Mouse (Mus musculus) regulatory T cell (primary cell): ENCODE data around the gene Cdipt.

Experiments used
- in situ Hi-C: fragments of 300-600 bp; cut with MboI, MseI; formaldehyde crosslinking; loops from one replicate; pipeline ENCODE4 v1.15.1; 2025; ENCODE audit warnings: high pct_unique_total_duplicates

Cdipt gene

DNA sequence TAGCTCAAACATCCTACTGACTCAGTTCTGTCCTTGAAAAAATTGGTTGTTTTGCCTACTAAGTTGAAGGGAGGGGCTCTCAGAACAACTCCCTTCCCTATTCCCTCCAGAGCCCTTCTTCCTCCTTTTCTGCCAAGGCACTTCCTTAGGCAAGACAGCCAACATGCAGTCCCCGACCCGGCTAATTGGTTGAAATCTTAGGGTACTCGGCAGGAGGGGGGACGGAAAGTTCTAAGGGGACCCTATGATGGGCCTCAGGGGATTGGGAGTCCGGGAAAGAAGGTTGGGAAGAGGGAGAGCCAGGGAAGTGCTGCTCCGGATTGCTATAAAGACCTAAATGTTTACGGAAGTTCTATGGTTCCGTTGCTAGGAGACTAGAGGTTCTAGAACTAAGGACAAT lies 221 bp upstream of the Cdipt start:
- in situ Hi-C loops = no loop called here

DNA sequence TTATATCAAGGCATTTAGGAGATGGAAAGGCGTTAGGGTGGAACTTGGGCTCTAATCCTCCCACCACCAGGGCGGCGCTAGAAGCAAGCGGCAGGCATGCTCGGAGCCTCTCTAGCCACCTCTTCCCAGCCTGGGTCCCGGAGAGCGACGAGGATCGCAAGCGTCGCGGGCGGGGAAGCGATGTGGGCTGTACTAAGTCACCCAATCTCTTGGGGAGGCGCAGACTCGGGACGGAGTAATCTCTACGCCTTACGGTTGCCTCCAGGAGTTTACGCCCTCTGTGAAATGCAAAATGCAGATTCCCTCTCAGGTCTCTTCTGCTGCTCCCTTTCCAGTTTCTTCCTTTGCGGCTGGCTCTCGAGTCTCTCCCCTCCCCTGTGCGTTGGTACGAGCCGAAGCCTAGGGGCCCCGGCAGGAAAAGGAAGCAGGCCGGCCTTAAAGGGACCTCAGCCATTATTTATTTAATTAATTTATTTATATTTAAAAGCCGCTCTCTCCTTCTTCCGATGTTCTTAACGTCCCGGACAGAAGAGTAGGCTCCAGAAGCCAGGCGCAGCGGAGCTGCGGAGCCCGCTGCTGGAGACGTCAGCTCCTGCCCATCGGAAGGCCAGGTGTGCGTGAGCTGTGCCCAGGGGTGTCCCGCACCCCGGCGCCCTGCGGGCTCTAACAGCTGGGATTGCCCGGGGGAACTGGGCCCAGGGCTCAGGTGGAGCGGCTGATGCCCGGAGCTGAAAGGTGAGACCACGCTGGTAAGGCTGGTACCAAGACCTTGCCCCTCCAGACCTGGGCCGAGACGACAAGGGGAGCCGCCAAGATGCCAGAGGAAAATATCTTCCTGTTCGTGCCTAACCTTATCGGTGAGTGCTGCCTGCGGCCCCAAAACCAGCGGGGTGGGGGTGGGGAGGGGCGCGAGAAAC lies 494 bp downstream of the Cdipt start, which contains the start of gene Cdiptos:
Cdiptos (minus strand) TSS at position 149 of the 917 bp plus-strand sequence.
- in situ Hi-C loops = no loop called here

GRCm38 (mm10) chr7:126976878-126977459 lies 1.3 kb downstream of the Cdipt start:
- in situ Hi-C loops = no loop called here

GRCm38 (mm10) chr7:126978841-126979240 lies 3.1 kb downstream of the Cdipt start:
- in situ Hi-C loops = no loop called here

GRCm38 (mm10) chr7:126981601-126982000 lies 5.9 kb downstream of the Cdipt start:
- in situ Hi-C loops = no loop called here

DNA sequence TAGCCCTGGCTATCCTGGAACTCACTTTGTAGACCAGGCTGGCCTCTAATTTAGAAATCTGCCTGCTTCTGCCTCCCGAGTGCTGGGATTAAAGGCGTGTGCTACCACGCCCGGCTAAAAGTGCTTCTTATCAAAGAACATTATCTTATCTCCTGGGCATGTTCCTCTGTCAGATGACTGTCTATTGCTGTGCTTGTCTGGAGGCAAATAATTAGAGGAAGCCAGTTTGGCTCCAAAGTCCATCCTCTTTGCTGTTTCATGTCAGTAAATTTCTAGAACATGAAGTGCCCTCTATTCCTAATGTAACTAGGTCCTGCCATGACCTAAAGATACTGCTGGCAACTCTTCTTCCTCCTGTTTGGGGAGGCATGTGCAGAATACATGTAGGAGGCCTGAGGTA lies 6.3 kb downstream of the Cdipt start:
- in situ Hi-C loops = no loop called here

GRCm38 (mm10) chr7:126983113-126983512 lies 7.4 kb downstream of the Cdipt start:
- in situ Hi-C loops = no loop called here

DNA sequence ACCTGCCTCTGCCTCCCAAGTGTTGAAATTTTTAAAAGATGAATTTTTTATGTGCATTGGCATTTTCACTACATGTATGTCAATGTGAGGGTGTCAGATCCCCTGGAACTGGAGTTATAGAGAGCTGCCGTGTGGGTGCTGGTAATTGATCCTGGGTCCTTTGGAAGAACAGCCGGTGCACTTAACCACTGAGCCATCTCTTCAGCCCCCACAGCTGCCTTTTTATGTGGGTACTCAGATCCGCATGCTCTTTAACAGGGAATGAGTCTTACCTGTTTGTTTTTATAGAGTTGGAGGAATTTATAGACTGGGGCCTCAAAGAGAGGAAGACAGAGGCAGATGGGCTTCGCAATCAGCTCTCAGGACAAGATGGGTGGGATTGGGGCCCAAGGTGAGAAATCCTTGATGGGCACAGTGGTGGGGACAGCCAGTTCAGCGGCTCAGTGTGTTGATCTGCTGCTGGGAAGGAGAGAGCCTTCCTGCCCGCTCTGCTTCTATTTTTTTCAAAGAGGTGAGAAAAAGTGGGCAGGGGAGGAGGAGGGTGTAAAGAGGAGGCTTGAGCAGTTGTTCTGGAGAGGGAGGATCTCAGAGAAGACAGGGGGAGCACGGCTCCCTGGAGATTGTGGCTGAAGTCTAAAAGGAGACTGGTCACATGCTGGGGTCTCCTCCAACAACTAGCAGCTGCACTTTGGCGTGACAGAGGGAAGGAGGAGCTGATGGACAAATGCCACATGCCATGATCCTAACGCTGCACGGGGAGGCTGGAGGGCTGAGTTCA lies 9.1 kb downstream of the Cdipt start:
- in situ Hi-C loops = no loop called here

DNA sequence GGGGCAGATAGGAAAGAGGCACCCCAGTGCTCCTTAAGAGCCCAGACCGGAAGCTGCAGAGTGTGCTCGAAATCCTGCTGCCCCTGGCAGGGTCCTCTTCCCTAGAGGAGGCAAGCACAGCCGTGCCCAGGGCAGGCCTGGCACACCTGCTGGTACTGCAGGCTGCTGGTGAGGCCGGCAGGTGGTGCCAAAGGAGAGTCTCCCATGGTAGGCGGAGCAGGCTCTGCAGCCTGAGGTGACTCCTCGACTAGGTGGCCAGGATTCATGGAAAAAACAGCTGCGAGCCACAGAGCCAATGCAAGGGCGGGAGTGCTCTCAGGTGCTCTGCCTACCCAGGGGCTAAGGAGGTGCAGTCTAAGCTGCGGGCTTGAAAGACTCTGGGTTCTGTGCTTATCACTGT lies 10.6 kb downstream of the Cdipt start:
- in situ Hi-C loops = no loop called here

DNA sequence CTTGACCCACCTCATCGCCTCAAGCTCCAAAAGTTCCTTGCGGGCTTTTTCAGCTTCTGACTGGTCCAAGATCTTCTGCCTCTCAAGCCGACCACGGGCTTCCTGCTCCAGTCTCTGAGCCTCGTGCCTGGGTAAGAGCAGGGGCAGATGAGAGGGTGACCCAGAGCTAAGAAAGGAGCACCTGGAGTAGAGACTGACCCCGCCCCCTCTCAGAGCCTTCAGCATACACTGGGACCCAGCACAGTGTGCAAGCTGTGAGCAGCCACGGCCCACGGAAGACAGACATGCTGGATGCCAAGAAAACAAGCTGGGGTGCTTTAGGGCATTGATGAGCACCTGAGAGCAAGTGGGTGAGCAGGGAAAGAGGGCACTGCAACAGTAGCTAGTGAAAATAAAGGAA lies 13.1 kb downstream of the Cdipt start:
- in situ Hi-C loops = no loop called here

- in situ Hi-C loops = loop anchor here (5.0 kb wide), 1 partner anchor 56 kb away; no protein-coding TSS in a partner anchor
Measured at GRCm38 (mm10) chr7:126996449-126996848, 20.7 kb downstream of the Cdipt start.

- in situ Hi-C loops = loop anchor here (5.0 kb wide), 1 partner anchor 53 kb away; no protein-coding TSS in a partner anchor
Measured at GRCm38 (mm10) chr7:126999568-126999967, 23.9 kb downstream of the Cdipt start.

DNA sequence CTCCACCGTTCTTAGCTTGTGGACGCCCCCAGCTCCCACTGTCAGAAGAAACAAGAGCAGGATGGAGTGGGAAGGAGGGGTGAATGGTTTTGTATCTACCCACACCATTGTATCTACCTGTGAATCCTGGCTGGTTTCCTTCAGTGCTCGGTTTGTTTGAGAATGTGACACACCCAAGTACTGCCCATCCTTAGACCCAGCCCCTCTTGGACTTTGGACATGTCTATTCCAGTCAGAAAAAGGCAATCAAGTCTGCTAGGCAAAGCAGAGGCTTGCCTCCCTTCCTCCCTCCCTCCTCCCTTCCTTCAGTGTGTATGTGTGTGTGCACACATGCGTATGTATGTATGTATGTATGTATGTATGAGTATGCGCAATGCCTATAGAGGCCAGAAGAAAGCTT lies 27.9 kb downstream of the Cdipt start:
- in situ Hi-C loops = no loop called here

- in situ Hi-C loops = no loop called here
Measured at GRCm38 (mm10) chr7:127004122-127004875, 28.6 kb downstream of the Cdipt start.

- in situ Hi-C loops = no loop called here
Measured at GRCm38 (mm10) chr7:127007313-127008024, 31.8 kb downstream of the Cdipt start.

DNA sequence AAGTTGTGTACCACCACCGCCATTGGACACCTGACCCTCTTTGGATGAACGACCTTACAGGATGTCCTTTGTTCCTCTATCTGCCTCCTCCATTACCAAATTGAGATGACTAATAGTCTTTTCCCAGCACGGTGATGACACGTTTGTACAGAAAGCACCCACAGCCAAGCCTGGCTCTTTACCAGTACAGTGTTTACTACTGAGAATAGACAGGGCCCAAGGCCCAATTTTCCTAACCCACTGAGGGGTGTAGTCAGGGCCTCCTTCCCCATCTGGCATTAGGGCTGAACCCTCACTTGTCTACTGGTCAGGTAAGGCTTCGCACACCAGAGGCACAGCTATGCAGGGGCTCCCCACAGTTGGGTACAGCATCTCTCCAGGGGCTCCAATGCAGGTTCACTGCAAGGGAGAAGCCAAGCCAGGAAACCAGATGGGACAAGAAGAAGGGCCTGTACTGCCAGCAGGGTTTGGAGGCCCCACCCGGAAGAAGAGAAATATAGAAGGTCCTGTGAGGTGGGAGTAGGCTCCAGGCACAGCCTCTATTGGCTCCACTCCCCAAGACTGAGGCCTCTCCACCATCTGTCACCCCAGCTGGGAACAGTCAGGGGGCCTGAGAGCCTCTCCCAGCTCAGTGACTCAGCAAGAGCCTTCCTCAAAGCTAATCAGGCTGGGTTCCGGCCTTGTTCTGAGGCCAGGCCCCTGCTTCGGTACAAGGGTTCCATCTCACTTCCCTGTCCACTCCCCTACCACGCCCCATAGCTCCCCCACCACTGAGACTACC lies 32.7 kb downstream of the Cdipt start:
- in situ Hi-C loops = no loop called here

- in situ Hi-C loops = loop anchor here (10.0 kb wide), 1 partner anchor 95 kb away; no protein-coding TSS in a partner anchor
Measured at GRCm38 (mm10) chr7:127009307-127010085, 33.8 kb downstream of the Cdipt start.

DNA sequence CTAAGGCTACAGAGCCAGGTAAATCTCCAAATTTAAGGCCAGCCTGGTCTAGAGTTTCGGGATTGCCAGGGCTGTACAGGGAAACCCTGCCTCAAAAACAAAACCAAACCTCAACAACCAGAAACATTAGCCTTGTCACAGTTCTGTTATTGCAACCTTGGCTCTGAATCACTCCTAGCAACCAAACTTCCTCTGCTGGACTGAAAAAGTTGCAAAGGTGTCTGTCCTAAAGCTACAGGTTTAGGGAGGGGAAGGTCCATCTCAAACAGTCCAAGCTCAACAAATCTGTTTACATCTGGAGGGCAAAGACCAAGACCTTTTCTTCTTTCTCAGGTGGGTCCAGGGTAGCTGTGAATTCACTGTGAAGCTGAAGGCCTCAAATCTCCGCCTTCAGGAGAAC lies 35.3 kb downstream of the Cdipt start:
- in situ Hi-C loops = loop anchor here (10.0 kb wide), 1 partner anchor 94 kb away; no protein-coding TSS in a partner anchor

DNA sequence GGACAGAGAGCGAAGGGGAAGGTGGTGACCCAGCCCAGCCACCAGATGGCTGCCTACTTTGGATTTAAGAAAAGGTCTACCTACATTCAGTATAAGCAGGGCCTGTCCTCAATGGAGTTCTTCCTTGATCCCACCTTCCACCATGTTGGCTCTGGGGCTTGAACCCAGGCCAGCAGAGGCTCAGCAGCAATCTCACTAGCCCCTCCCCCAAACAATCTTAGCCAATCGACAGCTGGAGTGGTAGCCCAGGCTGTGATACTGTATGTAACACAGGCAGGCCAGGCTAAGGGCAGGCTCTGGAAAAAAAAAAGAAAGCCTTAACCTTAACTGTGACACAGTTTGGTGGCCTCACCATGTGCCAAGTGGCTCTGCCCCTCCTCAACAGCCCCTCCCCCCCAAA lies 36.0 kb downstream of the Cdipt start:
- in situ Hi-C loops = loop anchor here (10.0 kb wide), 1 partner anchor 93 kb away; no protein-coding TSS in a partner anchor
